Mouse (Mus musculus): Measurements from ENCODE around the gene Irgm1. TPM values are rescaled to one million over a fixed set of nuclear protein-coding genes. Genes with fewer than 3 reads are reported as not detected.
"Not testable (repeated sequence)": the region's sequence is repeated elsewhere in the genome, so short reads cannot be mapped to it uniquely, and the experiment has no call there.

The Irgm1 gene
- total RNA-seq (2015) (44.1 and 45.1 TPM in 2 replicates), total RNA-seq (2017) (32.4 and 34.9 TPM in 2 replicates)

- peak; percentile 39 for ATAC-seq (replicated peaks; ENCODE audit: poor library complexity)
These were observed at the start of gene Irgm1 for GRCm38 (mm10) chr11:48871201-48871772. TSS of gene Irgm1 (minus strand) at chr11:48871683.

- ATAC-seq (replicated peaks; ENCODE audit: poor library complexity) = no peak
These were observed 46.9 kb upstream of the Irgm1 start for GRCm38 (mm10) chr11:48918380-48918779.

- peak; percentile 48 for ATAC-seq (replicated peaks; ENCODE audit: poor library complexity)
These were observed 42.1 kb upstream of the Irgm1 start for GRCm38 (mm10) chr11:48913611-48914010.

GRCm38 (mm10) chr11:48908459-48908858, 37.0 kb upstream of the Irgm1 start:
- ATAC-seq (replicated peaks; ENCODE audit: poor library complexity) = 0 out of 2 replicates have a peak, but pooled peaks have one; percentile 11

GRCm38 (mm10) chr11:48902021-48902420, 30.5 kb upstream of the Irgm1 start, which contains the start of gene Gm5431:
TSS of gene Gm5431 (minus strand) at chr11:48902214.
- peak; percentile 56 for ATAC-seq (replicated peaks; ENCODE audit: poor library complexity)

GRCm38 (mm10) chr11:48901567-48901930, 30.1 kb upstream of the Irgm1 start:
- ATAC-seq (replicated peaks; ENCODE audit: poor library complexity) = not testable (repeated sequence)

GRCm38 (mm10) chr11:48900654-48901566, 29.4 kb upstream of the Irgm1 start:
- ATAC-seq (replicated peaks; ENCODE audit: poor library complexity) = peak; percentile 91

GRCm38 (mm10) chr11:48898812-48899431, 27.4 kb upstream of the Irgm1 start:
- ATAC-seq (replicated peaks; ENCODE audit: poor library complexity) = no peak

- ATAC-seq (replicated peaks; ENCODE audit: poor library complexity) = no peak
These were observed 5.2 kb upstream of the Irgm1 start for GRCm38 (mm10) chr11:48876680-48877079.

- not testable (repeated sequence) for ATAC-seq (replicated peaks; ENCODE audit: poor library complexity)
These were observed 3.9 kb upstream of the Irgm1 start for GRCm38 (mm10) chr11:48875343-48875837.

- ATAC-seq (replicated peaks; ENCODE audit: poor library complexity) = peak; percentile 43
These were observed 3.0 kb upstream of the Irgm1 start for GRCm38 (mm10) chr11:48874465-48874864.

GRCm38 (mm10) chr11:48873591-48874290, 2.3 kb upstream of the Irgm1 start:
- ATAC-seq (replicated peaks; ENCODE audit: poor library complexity) = peak; percentile 59

GRCm38 (mm10) chr11:48872695-48873300, 1.3 kb upstream of the Irgm1 start:
- ATAC-seq (replicated peaks; ENCODE audit: poor library complexity) = no peak

GRCm38 (mm10) chr11:48871817-48872541, 496 bp upstream of the Irgm1 start:
- ATAC-seq (replicated peaks; ENCODE audit: poor library complexity) = peak; percentile 9

GRCm38 (mm10) chr11:48870781-48871180, 702 bp downstream of the Irgm1 start:
- peak; percentile 7; the same call in 1 of the 2 replicates for ATAC-seq (replicated peaks; ENCODE audit: poor library complexity)

GRCm38 (mm10) chr11:48869380-48870110, 1.9 kb downstream of the Irgm1 start:
- ATAC-seq (replicated peaks; ENCODE audit: poor library complexity) = no peak

- no peak for ATAC-seq (replicated peaks; ENCODE audit: poor library complexity)
These were observed 5.0 kb downstream of the Irgm1 start for GRCm38 (mm10) chr11:48866481-48866880.

- no peak for ATAC-seq (replicated peaks; ENCODE audit: poor library complexity)
These were observed 7.7 kb downstream of the Irgm1 start for GRCm38 (mm10) chr11:48863808-48864207.

- no peak for ATAC-seq (replicated peaks; ENCODE audit: poor library complexity)
These were observed 8.6 kb downstream of the Irgm1 start for GRCm38 (mm10) chr11:48862784-48863319.

Measured in megakaryocyte progenitor cell, adult 5-6 weeks (primary cell).